Mouse (Mus musculus): ENCODE measurements around the gene Olfr804. TPM values are rescaled to one million over a fixed set of nuclear protein-coding genes. Genes with fewer than 3 reads are reported as not detected.

Olfr804 gene
- polyA plus RNA-seq (2014; fragmentation: Nextera tagmentation; extraction: Ambion mirVana), result not detected in 2 replicates

DNA sequence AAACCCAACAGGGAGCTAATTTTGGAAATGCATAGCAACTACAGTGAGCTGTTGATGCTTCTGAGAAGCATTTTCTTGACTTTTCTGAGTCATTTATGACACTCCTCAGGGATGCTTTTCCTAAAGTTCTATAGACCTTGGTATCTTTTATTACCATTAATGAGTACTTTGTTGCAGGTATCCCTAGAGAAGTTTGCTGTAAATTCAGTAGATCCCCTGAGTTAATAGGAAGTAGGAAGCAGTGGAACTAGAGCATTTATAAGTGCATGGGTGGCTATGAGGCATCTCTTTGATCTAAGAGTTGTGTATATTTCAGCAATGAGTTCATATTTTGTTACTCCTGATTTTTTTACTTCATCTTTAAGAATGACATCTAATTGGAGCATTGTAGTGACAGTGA, at the start of gene Olfr804:
Olfr804 (plus strand) TSS at position 301 of the 400 bp plus-strand sequence.
- Histone ChIP-seq H3K4me2 (ENCODE audit: low read depth, low read length) (no peak within 1 kb of the TSS), H3K27ac (replicated peaks; ENCODE audit: low read depth, low read length) (no peak within 1 kb of the TSS), H3K27me3 (replicated peaks; ENCODE audit: control insufficient read depth, insufficient read depth, low read length) (no peaks in the 10 kb centered on the region), H3K9ac (ENCODE audit: low read depth, low read length) (no peak within 1 kb of the TSS), H3K4me1 (ENCODE audit: control insufficient read depth, insufficient read depth, low read length) (no peaks in the 10 kb centered on the region), H3K9me3 (ENCODE audit: control insufficient read depth, low read length) (no peaks in the 10 kb centered on the region), H3K4me3 (ENCODE audit: low read depth, low read length) (no peak within 1 kb of the TSS), H3K36me3 (ENCODE audit: control insufficient read depth, insufficient read depth, low read length) (no peaks in the 10 kb centered on the region)
- no peak for ATAC-seq (ENCODE audit: low read depth)
- DNase-seq (ENCODE audit: low spot score), result no peak

- H3K4me2 ChIP-seq (ENCODE audit: low read depth, low read length), result no peak within 1 kb of the TSS
- no peaks in the 10 kb centered on the region for H3K36me3 ChIP-seq (ENCODE audit: control insufficient read depth, insufficient read depth, low read length)
- H3K9ac ChIP-seq (ENCODE audit: low read depth, low read length), result no peak within 1 kb of the TSS
- no peaks in the 10 kb centered on the region for H3K27me3 ChIP-seq (replicated peaks; ENCODE audit: control insufficient read depth, insufficient read depth, low read length)
- no peak for ATAC-seq (ENCODE audit: low read depth)
- no peak within 1 kb of the TSS for H3K4me3 ChIP-seq (ENCODE audit: low read depth, low read length)
- no peaks in the 10 kb centered on the region for H3K4me1 ChIP-seq (ENCODE audit: control insufficient read depth, insufficient read depth, low read length)
- DNase-seq (ENCODE audit: low spot score), result no peak
- H3K27ac ChIP-seq (replicated peaks; ENCODE audit: low read depth, low read length), result no peak within 1 kb of the TSS
- H3K9me3 ChIP-seq (ENCODE audit: control insufficient read depth, low read length), result no peaks in the 10 kb centered on the region
These were observed 45.6 kb upstream of the Olfr804 start, which contains the start of gene Olfr800 for GRCm38 (mm10) chr10:129657394-129657793. TSS of gene Olfr800 (plus strand) at chr10:129657694.

- Histone ChIP-seq H3K9ac (ENCODE audit: low read depth, low read length) (no peak within 1 kb of the TSS), H3K27ac (replicated peaks; ENCODE audit: low read depth, low read length) (no peak within 1 kb of the TSS)
- whole genome bisulfite sequencing, result 76% methylated on average over 1 of the region's 1 CpGs
These were observed 29.2 kb upstream of the Olfr804 start, which contains the start of gene Olfr801 for GRCm38 (mm10) chr10:129673765-129674164. TSS of gene Olfr801 (minus strand) at chr10:129673865.

GRCm38 (mm10) chr10:129688069-129688468, 14.9 kb upstream of the Olfr804 start, which contains the start of gene Olfr802:
TSS of gene Olfr802 (minus strand) at chr10:129688169.
- no peak for DNase-seq (ENCODE audit: low spot score)
- Histone ChIP-seq H3K4me1 (ENCODE audit: control insufficient read depth, insufficient read depth, low read length) (no peaks in the 10 kb centered on the region), H3K9ac (ENCODE audit: low read depth, low read length) (no peak within 1 kb of the TSS), H3K27ac (replicated peaks; ENCODE audit: low read depth, low read length) (no peak within 1 kb of the TSS), H3K4me2 (ENCODE audit: low read depth, low read length) (no peak within 1 kb of the TSS), H3K9me3 (ENCODE audit: control insufficient read depth, low read length) (no peaks in the 10 kb centered on the region), H3K4me3 (ENCODE audit: low read depth, low read length) (no peak within 1 kb of the TSS), H3K27me3 (replicated peaks; ENCODE audit: control insufficient read depth, insufficient read depth, low read length) (no peaks in the 10 kb centered on the region), H3K36me3 (ENCODE audit: control insufficient read depth, insufficient read depth, low read length) (no peaks in the 10 kb centered on the region)
- no peak for ATAC-seq (ENCODE audit: low read depth)
- 55% methylated on average over 1 of the region's 1 CpGs for WGBS

More at GRCm38 (mm10) chr10:129673765-129674164, 29.2 kb upstream of the Olfr804 start, which contains the start of gene Olfr801:
- no peak within 1 kb of the TSS for H3K4me3 ChIP-seq (ENCODE audit: low read depth, low read length)
- DNase-seq (ENCODE audit: low spot score) (no peak), ATAC-seq (ENCODE audit: low read depth) (no peak)
- H3K4me2 ChIP-seq (ENCODE audit: low read depth, low read length), result no peak within 1 kb of the TSS
- H3K27me3 ChIP-seq (replicated peaks; ENCODE audit: control insufficient read depth, insufficient read depth, low read length), result no peaks in the 10 kb centered on the region
- H3K9me3 ChIP-seq (ENCODE audit: control insufficient read depth, low read length), result no peaks in the 10 kb centered on the region
- H3K36me3 ChIP-seq (ENCODE audit: control insufficient read depth, insufficient read depth, low read length), result no peaks in the 10 kb centered on the region
- H3K4me1 ChIP-seq (ENCODE audit: control insufficient read depth, insufficient read depth, low read length), result no peaks in the 10 kb centered on the region

GRCm38 (mm10) chr10:129694186-129694585, 8.8 kb upstream of the Olfr804 start, which contains the start of gene Olfr803:
TSS of gene Olfr803 (minus strand) at chr10:129694286.
- Histone ChIP-seq H3K9me3 (ENCODE audit: control insufficient read depth, low read length) (no peaks in the 10 kb centered on the region), H3K4me2 (ENCODE audit: low read depth, low read length) (no peak within 1 kb of the TSS), H3K4me3 (ENCODE audit: low read depth, low read length) (no peak within 1 kb of the TSS), H3K27ac (replicated peaks; ENCODE audit: low read depth, low read length) (no peak within 1 kb of the TSS), H3K36me3 (ENCODE audit: control insufficient read depth, insufficient read depth, low read length) (no peaks in the 10 kb centered on the region), H3K9ac (ENCODE audit: low read depth, low read length) (no peak within 1 kb of the TSS), H3K27me3 (replicated peaks; ENCODE audit: control insufficient read depth, insufficient read depth, low read length) (no peaks in the 10 kb centered on the region), H3K4me1 (ENCODE audit: control insufficient read depth, insufficient read depth, low read length) (no peaks in the 10 kb centered on the region)
- no peak for ATAC-seq (ENCODE audit: low read depth)
- 70% methylated on average over 2 of the region's 2 CpGs for WGBS
- no peak for DNase-seq (ENCODE audit: low spot score)

DNA sequence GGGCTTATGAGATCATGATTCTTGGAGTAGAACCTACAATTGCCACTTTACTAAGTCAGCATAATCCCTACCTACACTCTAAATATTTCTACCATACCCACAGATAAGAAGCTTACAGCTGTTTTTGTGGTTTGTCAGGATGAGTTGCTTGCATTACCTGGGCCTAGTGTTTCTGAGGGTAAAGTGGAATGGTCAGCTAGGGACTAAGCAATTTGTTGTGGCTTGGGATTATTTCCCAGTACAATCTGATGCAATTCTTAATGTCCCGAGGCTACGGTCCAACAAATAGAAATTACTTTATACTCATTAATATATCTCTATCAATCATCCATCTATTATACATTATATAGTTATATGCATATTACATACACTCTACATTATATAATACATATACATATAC, 26.3 kb downstream of the Olfr804 start, which contains the start of gene Olfr805:
Olfr805 (minus strand) TSS at position 101 of the 400 bp plus-strand sequence.
- DNase-seq (ENCODE audit: low spot score) (no peak), ATAC-seq (ENCODE audit: low read depth) (no peak)
- no peaks in the 10 kb centered on the region for H3K27me3 ChIP-seq (replicated peaks; ENCODE audit: control insufficient read depth, insufficient read depth, low read length)
- H3K36me3 ChIP-seq (ENCODE audit: control insufficient read depth, insufficient read depth, low read length), result no peaks in the 10 kb centered on the region
- H3K9ac ChIP-seq (ENCODE audit: low read depth, low read length), result no peak within 1 kb of the TSS
- no peaks in the 10 kb centered on the region for H3K9me3 ChIP-seq (ENCODE audit: control insufficient read depth, low read length)
- no peak within 1 kb of the TSS for H3K4me3 ChIP-seq (ENCODE audit: low read depth, low read length)
- no peak within 1 kb of the TSS for H3K4me2 ChIP-seq (ENCODE audit: low read depth, low read length)
- no peaks in the 10 kb centered on the region for H3K4me1 ChIP-seq (ENCODE audit: control insufficient read depth, insufficient read depth, low read length)
- no peak within 1 kb of the TSS for H3K27ac ChIP-seq (replicated peaks; ENCODE audit: low read depth, low read length)
- 84% methylated on average over 2 of the region's 2 CpGs for WGBS

GRCm38 (mm10) chr10:129741821-129742220, 38.8 kb downstream of the Olfr804 start, which contains the start of gene Olfr806:
TSS of gene Olfr806 (minus strand) at chr10:129741921.
- Histone ChIP-seq H3K4me3 (ENCODE audit: low read depth, low read length) (no peak within 1 kb of the TSS), H3K4me2 (ENCODE audit: low read depth, low read length) (no peak within 1 kb of the TSS), H3K9me3 (ENCODE audit: control insufficient read depth, low read length) (no peaks in the 10 kb centered on the region), H3K36me3 (ENCODE audit: control insufficient read depth, insufficient read depth, low read length) (no peaks in the 10 kb centered on the region), H3K27me3 (replicated peaks; ENCODE audit: control insufficient read depth, insufficient read depth, low read length) (no peaks in the 10 kb centered on the region), H3K27ac (replicated peaks; ENCODE audit: low read depth, low read length) (no peak within 1 kb of the TSS), H3K4me1 (ENCODE audit: control insufficient read depth, insufficient read depth, low read length) (no peaks in the 10 kb centered on the region), H3K9ac (ENCODE audit: low read depth, low read length) (no peak within 1 kb of the TSS)
- DNase-seq (ENCODE audit: low spot score), result no peak
- ATAC-seq (ENCODE audit: low read depth), result no peak

DNA sequence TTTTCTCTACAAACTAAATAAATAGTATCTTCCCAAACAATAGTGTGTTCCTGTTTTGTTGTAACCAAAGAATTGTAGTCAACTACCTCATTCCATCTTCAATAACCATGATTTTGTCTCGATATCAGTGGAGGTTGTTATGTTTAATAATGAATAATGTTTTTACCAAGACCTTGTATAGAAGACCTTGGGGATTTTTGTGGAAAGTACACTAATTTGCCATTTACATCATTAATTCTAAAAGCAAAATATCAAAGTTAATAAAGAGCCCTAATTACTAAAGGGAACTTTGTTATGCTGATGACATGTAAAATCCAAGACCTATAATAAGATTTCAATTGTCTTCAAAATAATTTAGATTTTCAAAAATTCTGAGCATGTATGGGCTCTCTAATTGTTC, 54.7 kb downstream of the Olfr804 start, which contains the start of gene Olfr807:
Olfr807 (minus strand) TSS at position 101 of the 400 bp plus-strand sequence.
- no peaks in the 10 kb centered on the region for H3K27me3 ChIP-seq (replicated peaks; ENCODE audit: control insufficient read depth, insufficient read depth, low read length)
- no peaks in the 10 kb centered on the region for H3K9me3 ChIP-seq (ENCODE audit: control insufficient read depth, low read length)
- ATAC-seq (ENCODE audit: low read depth) (no peak), DNase-seq (ENCODE audit: low spot score) (no peak)
- no peak within 1 kb of the TSS for H3K9ac ChIP-seq (ENCODE audit: low read depth, low read length)
- WGBS, result 86% methylated on average over 1 of the region's 1 CpGs
- H3K27ac ChIP-seq (replicated peaks; ENCODE audit: low read depth, low read length), result no peak within 1 kb of the TSS
- no peaks in the 10 kb centered on the region for H3K4me1 ChIP-seq (ENCODE audit: control insufficient read depth, insufficient read depth, low read length)
- H3K36me3 ChIP-seq (ENCODE audit: control insufficient read depth, insufficient read depth, low read length), result no peaks in the 10 kb centered on the region
- H3K4me3 ChIP-seq (ENCODE audit: low read depth, low read length), result no peak within 1 kb of the TSS
- no peak within 1 kb of the TSS for H3K4me2 ChIP-seq (ENCODE audit: low read depth, low read length)

Measured in embryonic facial prominence, embryonic 14.5 days (tissue).